Mouse (Mus musculus) embryonic stem cell, embryonic (primary cell): ENCODE measurements around the gene Usp39.

Source experiments
- CTCF ChIA-PET, 4 experiments: fragments of 300-600 bp in 2 of 4; fragments of 350-600 bp in 2 of 4; sonication (Branson Sonifier 250); formaldehyde crosslinking; loops; one replicate each; lab custom pipeline; 2022; ENCODE audit warnings: inconsistent platforms in 2 of 4; lab: Charles Lee
- POLR2A ChIA-PET, 4 experiments: fragments of 300-600 bp in 2 of 4; fragments of 350-600 bp in 2 of 4; sonication (Branson Sonifier 250); formaldehyde crosslinking; loops; one replicate each; lab custom pipeline; 2022; ENCODE audit warnings: antibody characterized with exemption in 4 of 4, inconsistent platforms in 1 of 4; lab: Charles Lee

Gene Usp39

GRCm38 (mm10) chr6:72315384-72315783 is 29.6 kb downstream of the Usp39 start:
- ChIA-PET POLR2A (interaction anchor here in 1 of 4 experiments (1.0 kb wide), 2 partner anchors 11 kb away, joined by 4 to 5 read pairs; partner anchors contain the start of gene Sftpb), CTCF (no interaction called here)

GRCm38 (mm10) chr6:72313124-72313867 is 31.7 kb downstream of the Usp39 start:
- POLR2A ChIA-PET, result interaction anchor here in 3 of 4 experiments (0.6 to 1.6 kb wide), 7 partner anchors 10 to 126 kb away, joined by 3 to 5 read pairs (median 3); partner anchors contain the start of genes Tmem150a (in 2 of the 3), Mat2a (in 1 of the 3) and Vamp8 (in 1 of the 3)

GRCm38 (mm10) chr6:72312198-72312597 is 32.8 kb downstream of the Usp39 start:
- CTCF ChIA-PET, result no interaction called here
- POLR2A ChIA-PET, result interaction anchor here in 1 of 4 experiments (1.2 to 1.6 kb wide), 2 partner anchors 18 to 121 kb away, joined by 3 to 4 read pairs; no protein-coding TSS in a partner anchor

More at GRCm38 (mm10) chr6:72313124-72313867, 31.7 kb downstream of the Usp39 start:
- CTCF ChIA-PET, result interaction anchor here in 1 of 4 experiments (0.6 kb wide), 1 partner anchor 125 kb away, joined by 4 read pairs; no protein-coding TSS in a partner anchor

- POLR2A ChIA-PET, result interaction anchor here in 2 of 4 experiments (0.6 to 1.9 kb wide), 4 partner anchors 12 to 106 kb away, joined by 3 to 5 read pairs (median 3); no protein-coding TSS in a partner anchor
- CTCF ChIA-PET, result interaction anchor here in 2 of 4 experiments (0.6 to 1.0 kb wide), 2 partner anchors 28 to 42 kb away, joined by 3 read pairs; no protein-coding TSS in a partner anchor
Measured at GRCm38 (mm10) chr6:72303510-72303909, 41.5 kb downstream of the Usp39 start.

- ChIA-PET POLR2A (interaction anchor here in 1 of 4 experiments (0.5 to 0.9 kb wide), 2 partner anchors 211 to 510 kb away, joined by 3 read pairs; no protein-coding TSS in a partner anchor), CTCF (no interaction called here)
Measured at GRCm38 (mm10) chr6:72302349-72302925, 42.5 kb downstream of the Usp39 start.

- POLR2A ChIA-PET, result no interaction called here
- CTCF ChIA-PET, result no interaction called here
Measured at GRCm38 (mm10) chr6:72297825-72298224, 47.2 kb downstream of the Usp39 start.

- CTCF ChIA-PET, result interaction anchor here in 1 of 4 experiments (0.6 kb wide), 1 partner anchor 220 kb away, joined by 3 read pairs; no protein-coding TSS in a partner anchor
- POLR2A ChIA-PET, result interaction anchor here in 2 of 4 experiments (0.6 to 1.8 kb wide), 5 partner anchors 10 to 606 kb away, joined by 3 to 4 read pairs (median 3); partner anchors contain the start of gene Vamp8 (in 1 of the 2)
Measured at GRCm38 (mm10) chr6:72292972-72293651, 51.9 kb downstream of the Usp39 start.

- CTCF ChIA-PET, result no interaction called here
- POLR2A ChIA-PET, result no interaction called here
Measured at GRCm38 (mm10) chr6:72289484-72289883, 55.5 kb downstream of the Usp39 start.

GRCm38 (mm10) chr6:72283914-72284313 is 61.1 kb downstream of the Usp39 start:
- CTCF ChIA-PET, result interaction anchor here in 1 of 4 experiments (1.3 kb wide), 1 partner anchor 23 kb away, joined by 3 read pairs; no protein-coding TSS in a partner anchor
- POLR2A ChIA-PET, result no interaction called here

GRCm38 (mm10) chr6:72280410-72280998 is 64.5 kb downstream of the Usp39 start:
- ChIA-PET POLR2A (interaction anchor here in 1 of 4 experiments (0.6 kb wide), 1 partner anchor 26 kb away, joined by 3 read pairs; no protein-coding TSS in a partner anchor), CTCF (interaction anchor here in 1 of 4 experiments (0.6 kb wide), 1 partner anchor 20 kb away, joined by 4 read pairs; no protein-coding TSS in a partner anchor)

GRCm38 (mm10) chr6:72279505-72279904 is 65.5 kb downstream of the Usp39 start:
- ChIA-PET CTCF (interaction anchor here in 2 of 4 experiments (0.8 to 1.3 kb wide), 2 partner anchors 42 to 91 kb away, joined by 3 read pairs; no protein-coding TSS in a partner anchor), POLR2A (interaction anchor here in 1 of 4 experiments (0.6 kb wide), 1 partner anchor 27 kb away, joined by 3 read pairs; no protein-coding TSS in a partner anchor)

- ChIA-PET POLR2A (no interaction called here), CTCF (interaction anchor here in 1 of 4 experiments (1.3 kb wide), 1 partner anchor 90 kb away, joined by 3 read pairs; no protein-coding TSS in a partner anchor)
Measured at GRCm38 (mm10) chr6:72278835-72279234, 66.1 kb downstream of the Usp39 start.

- ChIA-PET POLR2A (interaction anchor here in 2 of 4 experiments (0.6 to 1.9 kb wide), 4 partner anchors 37 to 161 kb away, joined by 3 to 4 read pairs (median 3); partner anchors contain the start of genes 0610030E20Rik (in 1 of the 2) and Tmem150a (in 1 of the 2)), CTCF (interaction anchor here in 1 of 4 experiments (1.4 to 1.6 kb wide), 2 partner anchors 16 to 130 kb away, joined by 3 to 5 read pairs; no protein-coding TSS in a partner anchor)
Measured at GRCm38 (mm10) chr6:72277508-72278166, 67.3 kb downstream of the Usp39 start.

- ChIA-PET CTCF (interaction anchor here in 2 of 4 experiments (0.9 to 1.6 kb wide), 6 partner anchors 9 to 130 kb away, joined by 3 to 7 read pairs (median 4); no protein-coding TSS in a partner anchor), POLR2A (interaction anchor here in 2 of 4 experiments (0.6 to 1.9 kb wide), 9 partner anchors 16 to 161 kb away, joined by 3 to 4 read pairs (median 3); partner anchors contain the start of genes 0610030E20Rik (in 1 of the 2), Ggcx (in 1 of the 2) and Tmem150a (in 1 of the 2))
Measured at GRCm38 (mm10) chr6:72276972-72277441, 68.0 kb downstream of the Usp39 start.

- CTCF ChIA-PET, result interaction anchor here (0.5 to 1.8 kb wide), 14 partner anchors 8 to 648 kb away, joined by 3 to 7 read pairs (median 4); partner anchors contain the start of genes Sftpb (in 1 of the 4) and Vamp8 (in 1 of the 4)
- POLR2A ChIA-PET, result interaction anchor here in 3 of 4 experiments (0.6 to 1.9 kb wide), 7 partner anchors 15 to 138 kb away, joined by 3 to 4 read pairs (median 3); partner anchors contain the start of genes 0610030E20Rik (in 1 of the 3) and Ggcx (in 1 of the 3)
Measured at GRCm38 (mm10) chr6:72276141-72276540, 68.8 kb downstream of the Usp39 start.

- POLR2A ChIA-PET, result interaction anchor here in 2 of 4 experiments (1.3 to 1.9 kb wide), 4 partner anchors 14 to 139 kb away, joined by 3 to 4 read pairs (median 4); partner anchors contain the start of genes 0610030E20Rik (in 1 of the 2) and Ggcx (in 1 of the 2)
- CTCF ChIA-PET, result interaction anchor here (0.6 to 1.8 kb wide), 7 partner anchors 9 to 210 kb away, joined by 3 to 6 read pairs (median 5); partner anchors contain the start of gene Sftpb (in 1 of the 4)
Measured at GRCm38 (mm10) chr6:72275527-72275926, 69.5 kb downstream of the Usp39 start.
